Mouse (Mus musculus): ENCODE data around the gene Atf6.

The Atf6 gene

GRCm38 (mm10) chr1:170702958-170703357 lies 164.6 kb downstream of the Atf6 start:
- DNase-seq = no peak

GRCm38 (mm10) chr1:170702263-170702662 lies 165.3 kb downstream of the Atf6 start:
- DNase-seq = no peak

GRCm38 (mm10) chr1:170701582-170701981 lies 166.0 kb downstream of the Atf6 start:
- DNase-seq = no peak

- DNase-seq = no peak
These were observed 166.4 kb downstream of the Atf6 start for GRCm38 (mm10) chr1:170701178-170701577.

- DNase-seq = no peak
These were observed 167.0 kb downstream of the Atf6 start for GRCm38 (mm10) chr1:170700496-170701027.

- DNase-seq = no peak
These were observed 168.0 kb downstream of the Atf6 start for GRCm38 (mm10) chr1:170699553-170699952.

GRCm38 (mm10) chr1:170698771-170699170 lies 168.8 kb downstream of the Atf6 start:
- no peak for DNase-seq

GRCm38 (mm10) chr1:170697771-170698356 lies 169.7 kb downstream of the Atf6 start:
- DNase-seq = no peak

GRCm38 (mm10) chr1:170696996-170697395 lies 170.6 kb downstream of the Atf6 start:
- no peak for DNase-seq

GRCm38 (mm10) chr1:170695326-170695725 lies 172.2 kb downstream of the Atf6 start:
- no peak for DNase-seq

- no peak for DNase-seq
These were observed 172.7 kb downstream of the Atf6 start for GRCm38 (mm10) chr1:170694821-170695291.

GRCm38 (mm10) chr1:170691301-170691700 lies 176.3 kb downstream of the Atf6 start:
- DNase-seq = no peak

- no peak for DNase-seq
These were observed 177.8 kb downstream of the Atf6 start for GRCm38 (mm10) chr1:170689773-170690172.

- no peak for DNase-seq
These were observed 183.7 kb downstream of the Atf6 start for GRCm38 (mm10) chr1:170683863-170684262.

- peak; percentile 80 for DNase-seq
These were observed 187.9 kb downstream of the Atf6 start for GRCm38 (mm10) chr1:170679624-170680023.

GRCm38 (mm10) chr1:170678861-170679260 lies 188.7 kb downstream of the Atf6 start:
- DNase-seq = peak; percentile 66

GRCm38 (mm10) chr1:170677681-170678080 lies 189.9 kb downstream of the Atf6 start:
- DNase-seq = no peak

GRCm38 (mm10) chr1:170674184-170674775 lies 193.3 kb downstream of the Atf6 start:
- no peak for DNase-seq

GRCm38 (mm10) chr1:170665200-170665599 lies 202.4 kb downstream of the Atf6 start:
- no peak for DNase-seq

GRCm38 (mm10) chr1:170664620-170665185 lies 202.9 kb downstream of the Atf6 start:
- DNase-seq = no peak

- no peak for DNase-seq
These were observed 208.3 kb downstream of the Atf6 start for GRCm38 (mm10) chr1:170659260-170659659.

GRCm38 (mm10) chr1:170657643-170658314 lies 209.8 kb downstream of the Atf6 start:
- DNase-seq = no peak

- no peak for DNase-seq
These were observed 210.4 kb downstream of the Atf6 start for GRCm38 (mm10) chr1:170657228-170657521.
